Mouse (Mus musculus) kidney, embryonic 14.5 days (tissue): Measurements from ENCODE around the gene Ddx5. TPM values are rescaled to one million over a fixed set of nuclear protein-coding genes. Genes with fewer than 3 reads are reported as not detected.
"Not testable (repeated sequence)": the region's sequence is repeated elsewhere in the genome, so short reads cannot be mapped to it uniquely, and the experiment has no call there.

Source experiments
- ATAC-seq: fragments of 200-750 bp; cut with Nextera tagmentation; 2 replicates; pipeline ENCODE4 v1.8.0; 2017; ENCODE audit warnings: moderate number of reproducible peaks, mild to moderate bottlenecking, moderate TSS enrichment, moderate library complexity; ENCODE audit not compliant: low FRiP score, low TSS enrichment
- H3K27ac ChIP-seq: fragments of 300-500 bp; sonication (generic); 2 replicates; pipeline ENCODE4 v1.5.1; 2014; ENCODE audit warnings: low read depth, mild to moderate bottlenecking, low read length, moderate library complexity, mixed read lengths
- H3K27me3 ChIP-seq: fragments of 300-500 bp; sonication (generic); 2 replicates; pipeline ENCODE4 v1.6.1; 2014; ENCODE audit warnings: mild to moderate bottlenecking, low read length; ENCODE audit not compliant: control insufficient read depth, insufficient read depth
- H3K36me3 ChIP-seq: fragments of 300-500 bp; sonication (generic); 2 replicates; pipeline ENCODE4 v1.6.1; 2014; ENCODE audit warnings: low read length, mixed read lengths; ENCODE audit not compliant: control insufficient read depth, insufficient read depth
- H3K4me1 ChIP-seq: fragments of 300-500 bp; sonication (generic); 2 replicates; pipeline ENCODE4 v1.6.1; 2014; ENCODE audit warnings: low read length, mixed read lengths; ENCODE audit not compliant: control insufficient read depth, insufficient read depth
- H3K4me2 ChIP-seq: fragments of 300-500 bp; sonication (generic); replicated peaks from 2 replicates; pipeline ENCODE4 v1.6.1; 2014; ENCODE audit warnings: low read depth, mild to moderate bottlenecking, low read length
- H3K4me3 ChIP-seq: fragments of 300-500 bp; sonication (generic); 2 replicates; pipeline ENCODE4 v1.5.1; 2014; ENCODE audit warnings: mild to moderate bottlenecking, low read length
- H3K9ac ChIP-seq: fragments of 300-500 bp; sonication (generic); 2 replicates; pipeline ENCODE4 v1.6.1; 2014; ENCODE audit warnings: low read depth, mild to moderate bottlenecking, low read length, moderate library complexity
- H3K9me3 ChIP-seq: fragments of 300-500 bp; sonication (generic); 2 replicates; pipeline ENCODE4 v1.6.1; 2016; ENCODE audit warnings: low read length; ENCODE audit not compliant: control insufficient read depth
- WGBS: fragments of 180-500 bp; shearing (Covaris S2); extraction: QIAGEN DNeasy Blood & Tissue Kit; methylation state at CpG from one replicate; pipeline ENCODE4 v1.1.7; 2014; 5-methylcytosine and 5-hydroxymethylcytosine counted together
- polyA plus RNA-seq: library from polyadenylated mRNA; unstranded; fragments of >200 nt; fragmentation: Nextera tagmentation; extraction: Ambion mirVana; gene quantifications from 2 replicates; pipeline ENCODE4 v1.2.1, GENCODE M21; 2014

Ddx5 gene
- polyA plus RNA-seq, 1 experiment from 2014 or later: 392 TPM

DNA sequence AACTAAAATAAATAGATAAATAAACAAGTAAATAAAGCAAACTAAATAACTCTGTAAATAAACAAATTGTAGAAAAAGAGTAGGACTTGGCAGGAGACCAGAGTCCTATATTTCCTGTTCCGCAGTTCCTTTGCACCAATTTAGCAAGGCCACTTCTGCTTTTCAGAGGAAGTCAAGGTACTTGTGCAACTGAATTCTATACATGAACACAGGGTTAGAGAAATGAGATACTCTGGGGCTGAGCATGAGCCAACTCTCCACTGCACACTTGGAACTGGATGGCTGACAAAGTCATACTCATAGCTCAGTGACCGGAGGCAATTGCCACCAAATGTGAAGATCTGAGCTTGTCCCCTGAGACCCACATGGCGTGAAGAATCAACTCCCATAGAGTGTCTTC, 30.0 kb downstream of the Ddx5 start:
- WGBS: 95% methylated on average over 3 of the region's 3 CpGs
- Histone ChIP-seq H3K4me3 (no peak overlapping the region), H3K27me3 (no peaks in the 10 kb centered on the region), H3K36me3 (no peaks in the 10 kb centered on the region), H3K27ac (no peak overlapping the region), H3K9me3 (no peaks in the 10 kb centered on the region), H3K4me1 (peaks cover 17% of the 10 kb centered on the region), H3K9ac (no peak overlapping the region), H3K4me2 (no peak overlapping the region)
- ATAC-seq: no peak

DNA sequence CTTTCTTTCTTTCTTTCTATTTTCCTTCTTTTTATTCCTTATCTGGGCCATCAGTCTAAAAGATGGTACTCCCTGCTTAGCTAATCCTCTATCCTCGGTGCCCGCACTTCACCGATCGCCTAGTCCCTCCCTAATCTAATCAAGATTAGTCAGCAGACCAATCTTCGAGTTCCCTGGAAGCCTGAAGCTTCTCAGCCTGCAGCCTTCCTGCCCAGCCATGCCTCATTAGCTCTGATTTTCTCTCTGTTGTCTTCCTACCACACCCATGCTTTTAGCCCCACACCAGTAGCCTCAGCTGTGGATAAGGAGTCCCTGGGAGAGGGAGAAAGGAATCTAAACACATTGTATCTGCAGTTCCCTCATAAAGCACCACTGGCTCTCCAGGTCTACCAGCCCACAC, 33.4 kb downstream of the Ddx5 start:
- 48% methylated on average over 5 of the region's 5 CpGs for WGBS
- no peak overlapping the region for H3K4me3 ChIP-seq

DNA sequence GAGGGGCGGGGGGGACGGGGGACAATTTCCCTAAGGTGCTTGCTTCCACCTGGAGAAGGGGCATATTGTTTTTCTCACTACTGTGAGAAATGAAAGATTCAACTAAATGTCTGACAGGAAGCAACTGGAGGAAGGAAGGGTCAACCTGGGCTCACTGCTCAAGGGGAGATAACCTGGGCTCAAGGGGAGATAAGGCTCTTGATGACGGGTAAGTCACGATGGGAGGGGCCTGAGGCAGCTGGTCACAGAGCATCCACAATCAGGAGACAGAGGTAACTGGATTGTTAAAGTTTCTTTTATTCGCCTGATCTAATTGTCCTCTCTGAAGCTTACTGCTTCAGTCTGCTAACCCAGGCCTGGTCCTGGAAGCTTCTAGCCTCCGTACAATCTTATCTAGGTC, 35.7 kb downstream of the Ddx5 start:
- H3K4me1 ChIP-seq: no peaks in the 10 kb centered on the region
- WGBS: 83% methylated on average over 6 of the region's 6 CpGs

More for the DNA sequence above, 33.4 kb downstream of the Ddx5 start:
- no peaks in the 10 kb centered on the region for H3K27me3 ChIP-seq
- no peak for ATAC-seq
- H3K36me3 ChIP-seq: no peaks in the 10 kb centered on the region
- no peaks in the 10 kb centered on the region for H3K4me1 ChIP-seq
- no peak overlapping the region for H3K27ac ChIP-seq
- H3K4me2 ChIP-seq: no peak overlapping the region
- H3K9ac ChIP-seq: no peak overlapping the region
- H3K9me3 ChIP-seq: no peaks in the 10 kb centered on the region

DNA sequence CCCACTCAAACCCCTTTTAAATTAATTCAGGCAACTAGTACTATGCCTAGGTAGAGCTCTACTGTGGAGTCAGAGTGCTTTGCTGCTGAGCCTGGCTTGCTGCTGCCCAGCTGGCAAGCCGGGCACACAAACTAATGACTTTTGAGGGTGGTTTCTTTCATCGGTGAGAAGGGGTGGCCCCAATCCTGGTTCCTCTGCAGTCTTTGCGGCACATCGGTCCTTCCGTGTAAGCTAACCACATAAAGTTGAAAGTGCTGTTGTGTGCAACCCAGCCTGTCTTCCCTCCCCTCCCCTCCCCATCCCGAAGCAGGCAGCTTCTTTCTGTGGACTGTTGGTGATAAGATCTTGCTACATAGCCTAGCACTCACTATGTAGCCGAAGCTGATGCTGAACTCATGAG, 36.9 kb downstream of the Ddx5 start:
- no peak overlapping the region for H3K4me3 ChIP-seq
- no peak overlapping the region for H3K9ac ChIP-seq
- H3K4me1 ChIP-seq: no peaks in the 10 kb centered on the region
- no peak overlapping the region for H3K27ac ChIP-seq
- WGBS: 76% methylated on average over 7 of the region's 7 CpGs
- no peak for ATAC-seq
- H3K9me3 ChIP-seq: peaks cover 3% of the 10 kb centered on the region; the same call in 1 of the 2 replicates
- H3K4me2 ChIP-seq: no peak overlapping the region
- no peaks in the 10 kb centered on the region for H3K27me3 ChIP-seq
- no peaks in the 10 kb centered on the region for H3K36me3 ChIP-seq

More for the DNA sequence above, 35.7 kb downstream of the Ddx5 start:
- Histone ChIP-seq H3K27me3 (no peaks in the 10 kb centered on the region), H3K9me3 (no peaks in the 10 kb centered on the region), H3K27ac (no peak overlapping the region), H3K36me3 (no peaks in the 10 kb centered on the region), H3K9ac (no peak overlapping the region), H3K4me3 (no peak overlapping the region), H3K4me2 (no peak overlapping the region)
- no peak for ATAC-seq

DNA sequence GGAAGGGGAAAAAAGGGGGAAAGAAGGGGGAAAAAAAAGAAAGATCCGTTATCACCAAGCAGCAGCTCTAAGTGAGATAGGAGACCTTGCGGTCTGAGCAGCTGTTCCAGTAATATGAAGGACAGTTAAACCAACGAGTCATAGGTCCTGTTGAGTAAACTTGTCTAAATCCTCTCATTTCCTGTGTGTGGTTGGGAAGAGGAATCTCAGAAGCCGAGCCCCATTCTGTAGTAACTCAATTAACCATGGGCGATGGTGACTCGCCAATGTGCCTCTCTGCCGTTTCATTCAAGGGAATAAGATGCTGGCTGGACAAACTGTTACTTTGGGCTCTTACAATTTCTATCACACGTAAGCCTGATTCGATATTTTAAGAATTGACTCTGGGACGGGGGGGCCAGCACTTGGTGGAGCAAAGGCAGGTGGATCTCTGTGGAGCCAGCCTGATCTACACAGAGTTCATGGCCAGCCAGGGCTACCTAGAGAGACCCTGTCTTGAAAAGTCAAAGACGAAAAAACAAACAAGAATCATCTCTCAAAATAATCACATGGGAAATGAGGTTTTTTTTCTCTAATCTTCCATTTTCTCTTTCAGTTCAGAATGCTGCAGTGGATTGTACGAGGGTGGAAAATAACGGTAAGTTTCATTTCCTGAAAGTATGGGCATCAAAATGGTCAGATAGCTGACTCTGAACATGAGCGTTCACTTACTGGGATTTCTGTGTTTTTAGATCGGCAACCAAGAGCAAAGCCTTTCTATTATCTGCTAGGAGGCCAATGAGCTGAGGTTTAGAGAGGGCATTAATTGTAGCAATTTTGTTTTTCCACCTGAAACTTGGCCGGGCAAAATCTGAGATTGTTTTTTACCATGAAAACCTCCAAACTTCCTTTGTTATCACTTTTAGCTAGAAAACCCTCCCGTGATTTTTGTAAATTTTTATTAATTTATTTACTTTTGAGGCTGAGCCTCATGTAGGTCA, 37.7 kb downstream of the Ddx5 start, which contains the start of gene Milr1:
TSS of gene Milr1 (plus strand) at position 188 of the 980 bp plus-strand sequence.
- 87% methylated on average over 17 of the region's 17 CpGs for WGBS
- Histone ChIP-seq H3K27ac (no peak within 1 kb of the TSS), H3K27me3 (no peaks in the 10 kb centered on the region), H3K4me1 (no peaks in the 10 kb centered on the region), H3K9ac (no peak within 1 kb of the TSS), H3K4me3 (no peak within 1 kb of the TSS), H3K36me3 (no peaks in the 10 kb centered on the region), H3K4me2 (no peak within 1 kb of the TSS), H3K9me3 (peaks cover 4% of the 10 kb centered on the region; the same call in 1 of the 2 replicates)
- no peak for ATAC-seq

DNA sequence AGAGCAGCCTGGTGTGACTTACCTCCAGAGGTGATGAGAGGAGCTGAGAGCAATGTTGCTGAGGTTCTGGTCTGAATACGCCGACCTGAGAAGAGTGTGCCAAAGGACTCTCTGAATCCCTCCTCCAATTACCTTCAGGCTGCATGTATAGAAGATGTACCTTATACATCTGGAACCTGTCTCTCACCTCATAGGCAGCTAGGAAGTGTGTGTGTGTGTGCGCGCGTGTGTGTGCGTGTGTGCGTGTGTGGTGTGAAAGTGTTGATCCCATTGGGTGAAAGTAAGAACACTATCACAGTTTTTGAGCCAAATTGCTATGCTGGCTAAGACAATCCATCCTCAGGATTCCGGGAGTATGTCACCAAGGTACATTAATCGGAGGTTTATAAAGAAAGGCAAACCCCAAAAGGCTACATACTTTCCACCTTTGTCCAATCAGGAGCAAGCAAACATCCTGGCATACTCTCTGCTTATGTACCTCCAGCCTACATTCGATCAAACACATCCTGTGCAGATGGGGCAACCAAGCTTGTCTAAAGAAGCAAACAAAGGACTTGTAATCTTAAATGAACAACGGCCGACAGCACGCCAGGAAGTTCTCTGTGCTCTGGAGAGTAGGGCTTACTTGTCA, 38.7 kb downstream of the Ddx5 start, which contains the start of gene Pecam1:
TSS of gene Pecam1 (minus strand) at position 508 of the 631 bp plus-strand sequence.
- WGBS: 80% methylated on average over 13 of the region's 13 CpGs
- Histone ChIP-seq H3K4me2 (no peak within 1 kb of the TSS), H3K27ac (no peak within 1 kb of the TSS), H3K27me3 (no peaks in the 10 kb centered on the region), H3K9me3 (peaks cover 4% of the 10 kb centered on the region; the same call in 1 of the 2 replicates), H3K4me1 (no peaks in the 10 kb centered on the region), H3K4me3 (no peak within 1 kb of the TSS), H3K9ac (no peak within 1 kb of the TSS), H3K36me3 (no peaks in the 10 kb centered on the region)
- no peak for ATAC-seq

DNA sequence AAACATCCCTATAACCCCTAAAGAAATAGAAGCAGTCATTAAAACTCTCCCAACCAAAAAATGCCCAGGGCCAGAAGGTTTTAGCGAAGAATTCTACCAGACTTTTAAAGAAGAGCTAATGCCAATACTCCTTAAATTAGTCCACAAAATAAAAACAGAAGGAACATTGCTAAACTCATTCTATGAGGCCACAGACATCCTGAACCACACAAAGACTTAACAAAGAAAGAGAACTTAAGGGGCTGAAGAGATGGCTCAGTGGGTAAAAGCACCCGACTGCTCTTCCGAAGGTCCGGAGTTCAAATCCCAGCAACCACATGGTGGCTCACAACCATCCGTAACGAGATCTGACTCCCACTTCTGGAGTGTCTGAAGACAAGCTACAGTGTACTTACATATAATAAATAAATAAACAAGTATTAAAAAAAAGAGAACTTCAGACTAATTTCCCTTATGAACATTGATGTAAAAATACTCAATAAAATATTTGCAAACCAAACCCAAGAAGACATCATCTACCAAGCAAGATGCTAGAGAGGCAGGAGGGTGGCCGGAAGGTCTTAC, 39.3 kb downstream of the Ddx5 start:
- not testable (repeated sequence) for H3K4me1 ChIP-seq, H3K4me2 ChIP-seq, ATAC-seq, H3K9me3 ChIP-seq, H3K9ac ChIP-seq, H3K36me3 ChIP-seq, H3K27me3 ChIP-seq, H3K4me3 ChIP-seq, H3K27ac ChIP-seq
- WGBS: 98% methylated on average over 7 of the region's 7 CpGs

DNA sequence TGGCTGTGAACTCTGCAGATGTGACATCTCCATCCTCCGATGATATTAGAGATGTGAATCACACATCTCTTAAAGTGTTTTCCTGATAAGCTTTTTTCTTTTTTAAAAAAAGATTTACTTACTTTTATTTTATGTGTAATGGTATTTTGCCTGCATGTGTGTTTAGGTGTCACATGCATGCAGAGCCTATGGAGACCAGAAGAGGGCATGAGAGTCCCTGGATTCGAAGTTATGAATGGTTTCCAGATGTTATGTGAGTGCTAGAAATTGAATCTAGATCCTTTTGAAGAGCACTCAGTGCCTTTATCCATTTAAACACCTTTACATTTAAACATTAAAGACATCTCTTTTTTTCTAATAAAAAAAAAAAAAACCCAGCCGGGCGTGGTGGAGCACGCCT, 44.0 kb downstream of the Ddx5 start:
- no peak overlapping the region for H3K4me3 ChIP-seq
- no peak for ATAC-seq
- H3K4me1 ChIP-seq: no peaks in the 10 kb centered on the region
- peaks cover 4% of the 10 kb centered on the region; the same call in 1 of the 2 replicates for H3K9me3 ChIP-seq
- no peak overlapping the region for H3K27ac ChIP-seq
- H3K4me2 ChIP-seq: no peak overlapping the region
- WGBS: 92% methylated on average over 5 of the region's 5 CpGs
- H3K27me3 ChIP-seq: no peaks in the 10 kb centered on the region
- no peak overlapping the region for H3K9ac ChIP-seq
- no peaks in the 10 kb centered on the region for H3K36me3 ChIP-seq
